Mouse (Mus musculus) kidney, embryonic 16.5 days (tissue): ENCODE results near the gene Plppr1. TPM values are rescaled to one million over a fixed set of nuclear protein-coding genes. Genes with fewer than 3 reads are reported as not detected.
"Not testable (repeated sequence)": the region's sequence is repeated elsewhere in the genome, so short reads cannot be mapped to it uniquely, and the experiment has no call there.

Experiments
- ATAC-seq: fragments of 200-750 bp; cut with Nextera tagmentation; 2 replicates; pipeline ENCODE4 v1.8.0; 2017; ENCODE audit warnings: moderate TSS enrichment; ENCODE audit not compliant: low FRiP score, low TSS enrichment
- H3K27ac ChIP-seq: fragments of 300-500 bp; sonication (generic); 2 replicates; pipeline ENCODE4 v1.5.1; 2014; ENCODE audit warnings: low read length
- H3K27me3 ChIP-seq: fragments of 300-500 bp; sonication (generic); 2 replicates; pipeline ENCODE4 v1.6.1; 2014; ENCODE audit warnings: low read length, control low read depth, mixed read lengths; ENCODE audit not compliant: insufficient read depth
- H3K36me3 ChIP-seq: fragments of 300-500 bp; sonication (generic); 2 replicates; pipeline ENCODE4 v1.6.1; 2014; ENCODE audit warnings: low read length, control low read depth, mixed read lengths; ENCODE audit not compliant: insufficient read depth
- H3K4me1 ChIP-seq: fragments of 300-500 bp; sonication (generic); 2 replicates; pipeline ENCODE4 v1.6.1; 2014; ENCODE audit warnings: low read length, control low read depth, mixed read lengths; ENCODE audit not compliant: insufficient read depth
- H3K4me2 ChIP-seq: fragments of 300-500 bp; sonication (generic); replicated peaks from 2 replicates; pipeline ENCODE4 v1.6.1; 2014; ENCODE audit warnings: low read depth, low read length
- H3K4me3 ChIP-seq: fragments of 300-500 bp; sonication (generic); 2 replicates; pipeline ENCODE4 v1.5.1; 2014; ENCODE audit warnings: mild to moderate bottlenecking, low read length
- H3K9ac ChIP-seq: fragments of 300-500 bp; sonication (generic); replicated peaks from 2 replicates; pipeline ENCODE4 v1.6.1; 2014; ENCODE audit warnings: low read length
- H3K9me3 ChIP-seq: fragments of 300-500 bp; sonication (generic); 2 replicates; pipeline ENCODE4 v1.6.1; 2016; ENCODE audit warnings: low read length, control low read depth
- WGBS: fragments of 180-500 bp; shearing (Covaris S2); extraction: QIAGEN DNeasy Blood & Tissue Kit; methylation state at CpG from one replicate; pipeline ENCODE4 v1.1.7; 2014; 5-methylcytosine and 5-hydroxymethylcytosine counted together
- polyA plus RNA-seq: library from polyadenylated mRNA; unstranded; fragments of >200 nt; fragmentation: Nextera tagmentation; extraction: Ambion mirVana; gene quantifications from 2 replicates; pipeline ENCODE4 v1.2.1, GENCODE M21; 2015

Gene Plppr1
- polyA plus RNA-seq, 1 experiment from 2014 or later = 6.3 TPM

GRCm38 (mm10) chr4:49337949-49338348 lies 278.9 kb downstream of the Plppr1 start:
- not testable (repeated sequence) for H3K9ac ChIP-seq, H3K36me3 ChIP-seq, H3K9me3 ChIP-seq, H3K4me2 ChIP-seq, H3K27ac ChIP-seq, H3K4me3 ChIP-seq, H3K4me1 ChIP-seq, H3K27me3 ChIP-seq, ATAC-seq
- WGBS = 70% methylated on average over 3 of the region's 4 CpGs

- H3K9me3 ChIP-seq, ATAC-seq, H3K27me3 ChIP-seq, H3K9ac ChIP-seq, H3K36me3 ChIP-seq, H3K4me3 ChIP-seq, H3K4me2 ChIP-seq, H3K4me1 ChIP-seq, H3K27ac ChIP-seq: not testable (repeated sequence)
- WGBS = 64% methylated on average over 3 of the region's 3 CpGs
These were observed 281.0 kb downstream of the Plppr1 start for GRCm38 (mm10) chr4:49340091-49340490.

DNA sequence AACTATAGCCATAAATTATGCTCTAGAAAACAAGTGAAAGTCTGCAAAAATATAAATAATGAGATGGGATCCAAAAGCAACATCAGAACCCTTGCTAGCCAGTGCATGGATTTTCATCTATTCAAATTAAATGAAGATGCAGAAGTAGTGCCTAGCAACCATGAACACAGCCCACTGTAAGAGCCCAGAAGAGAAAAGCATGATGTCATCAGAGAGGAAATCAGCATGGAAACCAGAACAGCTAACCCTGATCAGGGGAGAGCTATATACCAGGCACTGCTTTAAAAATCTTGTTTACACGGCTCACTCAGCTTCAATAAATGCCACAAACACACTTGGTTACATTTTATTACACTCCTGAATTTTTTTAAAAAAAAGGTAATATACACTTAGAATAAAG lies 288.9 kb downstream of the Plppr1 start:
- H3K27ac ChIP-seq, H3K9ac ChIP-seq, H3K4me3 ChIP-seq, H3K4me1 ChIP-seq, ATAC-seq, H3K27me3 ChIP-seq, H3K36me3 ChIP-seq, H3K4me2 ChIP-seq, H3K9me3 ChIP-seq: not testable (repeated sequence)
- 71% methylated on average over 1 of the region's 1 CpGs for WGBS

- H3K27me3 ChIP-seq = no peaks in the 10 kb centered on the region
These were observed 289.6 kb downstream of the Plppr1 start for GRCm38 (mm10) chr4:49348677-49349076.

DNA sequence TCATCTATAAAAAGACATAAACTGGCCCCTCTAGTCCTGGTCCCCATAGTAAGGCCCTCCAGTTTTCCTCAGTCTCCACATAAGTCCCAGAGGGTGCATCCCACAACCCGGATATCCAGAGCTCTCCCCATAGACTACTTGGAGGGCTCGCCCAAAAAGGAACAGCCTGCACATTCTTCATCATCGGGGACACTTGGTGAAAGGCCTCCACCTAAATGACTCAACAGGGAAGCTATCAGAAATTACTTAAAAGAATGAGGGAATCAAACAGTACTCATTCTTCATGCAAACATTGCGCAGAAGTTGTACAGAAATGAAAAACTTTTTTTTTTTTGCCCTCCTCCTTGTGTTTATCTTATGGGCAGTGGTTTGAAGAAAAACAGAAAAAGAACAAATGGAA lies 291.4 kb downstream of the Plppr1 start:
- no peak overlapping the region for H3K4me2 ChIP-seq
- no peak for ATAC-seq
- no peak overlapping the region for H3K4me3 ChIP-seq
- 92% methylated on average over 4 of the region's 4 CpGs for WGBS
- no peaks in the 10 kb centered on the region for H3K36me3 ChIP-seq
- H3K4me1 ChIP-seq = no peaks in the 10 kb centered on the region
- H3K9ac ChIP-seq = no peak overlapping the region
- no peak overlapping the region for H3K27ac ChIP-seq
- H3K27me3 ChIP-seq = no peaks in the 10 kb centered on the region
- no peaks in the 10 kb centered on the region for H3K9me3 ChIP-seq

More at GRCm38 (mm10) chr4:49348677-49349076, 289.6 kb downstream of the Plppr1 start:
- H3K27ac ChIP-seq = no peak overlapping the region
- no peaks in the 10 kb centered on the region for H3K4me1 ChIP-seq
- no peak overlapping the region for H3K4me2 ChIP-seq
- WGBS = 81% methylated on average over 2 of the region's 2 CpGs
- no peaks in the 10 kb centered on the region for H3K36me3 ChIP-seq
- ATAC-seq = no peak
- no peak overlapping the region for H3K4me3 ChIP-seq
- H3K9ac ChIP-seq = no peak overlapping the region
- H3K9me3 ChIP-seq = no peaks in the 10 kb centered on the region

- no peak for ATAC-seq
These were observed 298.0 kb downstream of the Plppr1 start for GRCm38 (mm10) chr4:49357097-49357496.

DNA sequence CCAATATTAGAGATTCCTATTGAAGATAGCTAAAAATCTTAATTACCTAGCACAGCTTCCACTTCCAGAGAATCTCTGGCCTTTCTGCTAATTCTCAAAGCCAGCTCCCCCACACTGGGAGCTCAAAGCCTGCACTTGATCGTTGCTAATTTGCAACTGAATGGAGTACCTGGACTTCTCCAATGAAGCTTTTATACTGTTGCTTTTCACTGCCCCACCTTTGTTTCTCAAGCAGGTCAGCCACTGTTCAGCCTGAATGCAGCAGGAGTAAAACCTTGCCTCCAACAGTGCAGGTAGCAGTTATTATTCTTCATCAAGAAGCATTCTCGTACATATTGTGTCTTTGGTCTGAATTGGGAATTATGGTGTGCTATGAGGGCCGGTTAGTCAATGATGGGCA lies 309.0 kb downstream of the Plppr1 start:
- 80% methylated on average over 3 of the region's 3 CpGs for WGBS
- H3K9me3 ChIP-seq = peaks cover 16% of the 10 kb centered on the region
- not testable (repeated sequence) for H3K27ac ChIP-seq, H3K4me2 ChIP-seq, H3K4me1 ChIP-seq, H3K36me3 ChIP-seq, ATAC-seq, H3K4me3 ChIP-seq, H3K27me3 ChIP-seq, H3K9ac ChIP-seq

More at GRCm38 (mm10) chr4:49357097-49357496, 298.0 kb downstream of the Plppr1 start:
- 69% methylated on average over 2 of the region's 2 CpGs for WGBS
- Histone ChIP-seq H3K9me3 (no peaks in the 10 kb centered on the region; the same call in 1 of the 2 replicates), H3K4me3 (no peak overlapping the region), H3K4me2 (no peak overlapping the region), H3K36me3 (no peaks in the 10 kb centered on the region), H3K27ac (no peak overlapping the region), H3K9ac (no peak overlapping the region), H3K27me3 (no peaks in the 10 kb centered on the region), H3K4me1 (no peaks in the 10 kb centered on the region)

GRCm38 (mm10) chr4:49383576-49384318 lies 324.7 kb downstream of the Plppr1 start:
- not testable (repeated sequence) for H3K9ac ChIP-seq, H3K27me3 ChIP-seq, H3K27ac ChIP-seq, ATAC-seq, H3K4me3 ChIP-seq, H3K9me3 ChIP-seq, H3K4me1 ChIP-seq, H3K36me3 ChIP-seq, H3K4me2 ChIP-seq
- WGBS = 53% methylated on average over 1 of the region's 2 CpGs

DNA sequence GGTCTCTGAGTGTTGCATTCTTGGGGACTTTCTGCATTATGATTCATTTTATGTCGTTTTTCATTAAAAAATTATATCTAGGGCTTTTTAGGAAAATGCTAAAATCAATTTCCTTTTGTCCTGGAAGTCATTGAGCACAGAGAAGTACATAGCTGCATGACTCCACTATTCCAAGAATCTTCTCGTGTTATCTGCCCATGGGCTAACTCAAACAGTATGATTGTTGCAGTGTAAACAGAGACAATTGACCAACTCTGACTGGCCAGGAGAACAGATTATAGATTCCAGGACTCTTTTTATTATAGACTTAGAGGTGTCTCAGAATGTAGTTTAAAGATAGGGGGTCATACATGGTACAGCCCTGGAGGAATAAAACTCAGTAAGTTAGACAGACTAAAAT lies 327.8 kb downstream of the Plppr1 start:
- no peaks in the 10 kb centered on the region for H3K36me3 ChIP-seq

More for the DNA sequence above, 327.8 kb downstream of the Plppr1 start:
- Histone ChIP-seq H3K27ac (no peak overlapping the region), H3K9ac (no peak overlapping the region), H3K9me3 (no peaks in the 10 kb centered on the region), H3K4me3 (no peak overlapping the region), H3K27me3 (no peaks in the 10 kb centered on the region), H3K4me1 (no peaks in the 10 kb centered on the region), H3K4me2 (no peak overlapping the region)
- 60% methylated on average over 2 of the region's 2 CpGs for WGBS
- no peak for ATAC-seq
